Mouse (Mus musculus): ENCODE data around the gene Ago1. TPM values are rescaled to one million over a fixed set of nuclear protein-coding genes. Genes with fewer than 3 reads are reported as not detected.

The Ago1 gene
- polyA plus RNA-seq, 1 experiment from 2014 or later = 22.1 TPM

DNA sequence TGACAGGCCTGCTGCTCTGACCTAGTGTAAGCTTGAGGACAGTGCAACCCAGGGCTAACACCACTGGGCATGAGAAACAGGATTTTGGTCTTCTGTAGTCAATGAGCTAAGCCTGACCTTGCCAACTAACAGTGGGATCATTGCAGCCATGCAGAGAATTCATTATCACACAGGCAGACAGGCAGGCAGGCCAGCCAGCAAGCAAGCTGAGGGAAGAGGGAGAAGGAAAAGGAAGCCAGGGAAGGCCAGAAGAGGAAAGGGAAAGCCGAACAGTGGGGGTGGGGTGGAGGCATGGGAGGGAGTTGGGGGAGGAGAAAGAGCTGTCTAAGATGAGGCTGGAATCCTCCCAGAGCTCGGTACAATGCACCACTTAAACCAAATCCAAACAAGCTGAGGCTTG lies 32.1 kb downstream of the Ago1 start:
- H3K27me3 ChIP-seq (replicated peaks; ENCODE audit: control insufficient read depth, insufficient read depth, low read length) = no peaks in the 10 kb centered on the region
- peaks cover 72% of the 10 kb centered on the region for H3K36me3 ChIP-seq (ENCODE audit: control insufficient read depth, insufficient read depth, low read length)
- WGBS = 59% methylated on average over 2 of the region's 2 CpGs
- DNase-seq (ENCODE audit: low spot score) = no peak
- H3K9ac ChIP-seq (ENCODE audit: low read length) = no peak overlapping the region
- H3K27ac ChIP-seq (ENCODE audit: low read depth, low read length) = no peak overlapping the region
- no peak for ATAC-seq
- H3K4me2 ChIP-seq (ENCODE audit: low read length) = no peak overlapping the region
- H3K9me3 ChIP-seq (replicated peaks; ENCODE audit: control insufficient read depth, low read length) = no peaks in the 10 kb centered on the region
- H3K4me3 ChIP-seq (ENCODE audit: low read depth, low read length) = no peak overlapping the region
- H3K4me1 ChIP-seq (ENCODE audit: control insufficient read depth, insufficient read depth, low read length) = no peaks in the 10 kb centered on the region

DNA sequence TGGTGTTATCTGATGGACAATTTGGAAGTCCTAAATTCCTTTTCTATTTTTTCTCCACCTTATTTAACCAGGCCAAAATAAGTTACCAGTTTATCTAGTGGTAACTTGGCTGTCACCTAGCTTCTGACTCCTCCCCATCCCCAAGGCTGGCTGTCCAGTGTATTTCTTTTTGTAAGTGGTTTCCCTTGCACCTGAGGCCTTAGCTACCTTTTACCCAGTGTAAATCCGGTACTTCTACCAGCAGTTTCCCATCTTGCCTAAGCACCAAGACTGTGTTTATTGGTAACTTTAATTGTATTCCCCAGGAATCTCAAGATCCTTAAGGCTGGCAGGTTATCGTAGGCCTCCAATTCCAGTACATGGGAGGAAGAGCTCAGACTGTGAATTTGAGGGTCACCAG lies 34.3 kb downstream of the Ago1 start:
- H3K9ac ChIP-seq (ENCODE audit: low read length) = no peak overlapping the region
- 89% methylated on average over 2 of the region's 2 CpGs for WGBS
- H3K27me3 ChIP-seq (replicated peaks; ENCODE audit: control insufficient read depth, insufficient read depth, low read length) = no peaks in the 10 kb centered on the region
- no peaks in the 10 kb centered on the region for H3K4me1 ChIP-seq (ENCODE audit: control insufficient read depth, insufficient read depth, low read length)
- no peaks in the 10 kb centered on the region for H3K9me3 ChIP-seq (replicated peaks; ENCODE audit: control insufficient read depth, low read length)
- H3K4me3 ChIP-seq (ENCODE audit: low read depth, low read length) = no peak overlapping the region
- H3K27ac ChIP-seq (ENCODE audit: low read depth, low read length) = no peak overlapping the region
- ATAC-seq (no peak), DNase-seq (ENCODE audit: low spot score) (no peak)
- H3K36me3 ChIP-seq (ENCODE audit: control insufficient read depth, insufficient read depth, low read length) = peaks cover 50% of the 10 kb centered on the region
- no peak overlapping the region for H3K4me2 ChIP-seq (ENCODE audit: low read length)

- no peaks in the 10 kb centered on the region for H3K27me3 ChIP-seq (replicated peaks; ENCODE audit: control insufficient read depth, insufficient read depth, low read length)
- H3K27ac ChIP-seq (ENCODE audit: low read depth, low read length) = no peak overlapping the region
- DNase-seq (ENCODE audit: low spot score) (no peak), ATAC-seq (no peak)
- no peak overlapping the region for H3K9ac ChIP-seq (ENCODE audit: low read length)
- peaks cover 41% of the 10 kb centered on the region for H3K36me3 ChIP-seq (ENCODE audit: control insufficient read depth, insufficient read depth, low read length)
- 90% methylated on average over 4 of the region's 4 CpGs for WGBS
- no peak overlapping the region for H3K4me2 ChIP-seq (ENCODE audit: low read length)
- H3K4me3 ChIP-seq (ENCODE audit: low read depth, low read length) = no peak overlapping the region
- peaks cover 3% of the 10 kb centered on the region; the same call in 1 of the 2 replicates for H3K4me1 ChIP-seq (ENCODE audit: control insufficient read depth, insufficient read depth, low read length)
- no peaks in the 10 kb centered on the region for H3K9me3 ChIP-seq (replicated peaks; ENCODE audit: control insufficient read depth, low read length)
Observed at GRCm38 (mm10) chr4:126433175-126433574, 35.2 kb downstream of the Ago1 start.

GRCm38 (mm10) chr4:126431746-126432145 lies 36.6 kb downstream of the Ago1 start:
- peaks cover 3% of the 10 kb centered on the region; the same call in 1 of the 2 replicates for H3K4me1 ChIP-seq (ENCODE audit: control insufficient read depth, insufficient read depth, low read length)
- H3K9me3 ChIP-seq (replicated peaks; ENCODE audit: control insufficient read depth, low read length) = no peaks in the 10 kb centered on the region
- H3K27ac ChIP-seq (ENCODE audit: low read depth, low read length) = no peak overlapping the region
- peaks cover 27% of the 10 kb centered on the region for H3K36me3 ChIP-seq (ENCODE audit: control insufficient read depth, insufficient read depth, low read length)
- no peak overlapping the region for H3K4me2 ChIP-seq (ENCODE audit: low read length)
- WGBS = 86% methylated on average over 4 of the region's 4 CpGs
- H3K9ac ChIP-seq (ENCODE audit: low read length) = no peak overlapping the region
- no peak overlapping the region for H3K4me3 ChIP-seq (ENCODE audit: low read depth, low read length)
- ATAC-seq (no peak), DNase-seq (ENCODE audit: low spot score) (no peak)
- H3K27me3 ChIP-seq (replicated peaks; ENCODE audit: control insufficient read depth, insufficient read depth, low read length) = no peaks in the 10 kb centered on the region

- DNase-seq (ENCODE audit: low spot score) = peak; percentile 93
- Histone ChIP-seq H3K9ac (ENCODE audit: low read length) (peak within 1 kb of the TSS; percentile 88), H3K9me3 (replicated peaks; ENCODE audit: control insufficient read depth, low read length) (no peaks in the 10 kb centered on the region), H3K27me3 (replicated peaks; ENCODE audit: control insufficient read depth, insufficient read depth, low read length) (no peaks in the 10 kb centered on the region), H3K36me3 (ENCODE audit: control insufficient read depth, insufficient read depth, low read length) (0 out of 2 replicates have a peak, but pooled peaks cover 4% of the 10 kb centered on the region), H3K4me3 (ENCODE audit: low read depth, low read length) (peak within 1 kb of the TSS; percentile 94), H3K27ac (ENCODE audit: low read depth, low read length) (peak within 1 kb of the TSS; percentile 87), H3K4me1 (ENCODE audit: control insufficient read depth, insufficient read depth, low read length) (peaks cover 3% of the 10 kb centered on the region; the same call in 1 of the 2 replicates), H3K4me2 (ENCODE audit: low read length) (peak within 1 kb of the TSS; percentile 73)
- peak; percentile 96 for ATAC-seq
- under 1% methylated on average over 62 of the region's 65 CpGs for WGBS
Observed at GRCm38 (mm10) chr4:126429347-126430079, 38.9 kb downstream of the Ago1 start, which contains the start of gene Ago3. Gene Ago3, minus strand, starts transcription at chr4:126429556.

DNA sequence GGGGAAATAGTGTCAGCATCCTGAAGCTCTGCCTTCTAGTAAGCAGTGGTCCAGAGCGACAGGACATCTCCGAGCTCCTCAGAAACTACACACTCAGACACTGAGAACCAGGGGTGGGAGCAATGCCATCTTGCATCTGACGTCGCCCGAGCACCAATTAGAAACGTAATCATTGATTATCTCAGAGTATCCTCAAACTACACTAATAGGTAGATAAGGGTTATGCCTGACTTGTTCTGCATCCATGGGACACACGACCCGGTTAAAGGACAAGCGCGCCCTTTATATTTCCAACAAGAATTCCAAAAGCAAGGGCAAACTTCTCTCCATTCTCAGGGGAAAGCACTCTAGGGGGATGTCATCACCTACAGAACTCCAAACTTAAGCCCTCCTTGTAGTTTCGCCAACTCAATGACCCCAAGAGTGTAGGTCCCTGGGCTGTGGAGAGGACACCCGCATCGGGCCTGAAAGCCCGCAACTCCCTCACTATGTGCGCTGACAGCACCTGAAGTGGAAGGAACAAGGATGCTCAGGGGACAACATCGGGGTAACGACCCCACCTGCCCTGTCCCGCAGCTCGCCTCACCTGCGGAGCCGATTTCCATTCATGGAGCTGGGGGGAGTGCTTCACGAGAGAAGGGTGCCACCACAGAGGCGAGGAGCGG lies 39.6 kb downstream of the Ago1 start:
- peak overlapping the region; percentile 94 for H3K4me3 ChIP-seq (ENCODE audit: low read depth, low read length)
- H3K9me3 ChIP-seq (replicated peaks; ENCODE audit: control insufficient read depth, low read length) = no peaks in the 10 kb centered on the region
- peak overlapping the region; percentile 88 for H3K9ac ChIP-seq (ENCODE audit: low read length)
- ATAC-seq = peak; percentile 66
- peaks cover 3% of the 10 kb centered on the region; the same call in 1 of the 2 replicates for H3K4me1 ChIP-seq (ENCODE audit: control insufficient read depth, insufficient read depth, low read length)
- peak overlapping the region; percentile 87 for H3K27ac ChIP-seq (ENCODE audit: low read depth, low read length)
- peak; percentile 3 for DNase-seq (ENCODE audit: low spot score)
- peak overlapping the region; percentile 73 for H3K4me2 ChIP-seq (ENCODE audit: low read length)
- 3% methylated on average over 24 of the region's 24 CpGs for WGBS
- no peaks in the 10 kb centered on the region for H3K27me3 ChIP-seq (replicated peaks; ENCODE audit: control insufficient read depth, insufficient read depth, low read length)
- H3K36me3 ChIP-seq (ENCODE audit: control insufficient read depth, insufficient read depth, low read length) = 0 out of 2 replicates have a peak, but pooled peaks cover 4% of the 10 kb centered on the region

- 89% methylated on average over 2 of the region's 2 CpGs for WGBS
- no peaks in the 10 kb centered on the region for H3K27me3 ChIP-seq (replicated peaks; ENCODE audit: control insufficient read depth, insufficient read depth, low read length)
- no peak for ATAC-seq
Observed at GRCm38 (mm10) chr4:126423866-126424265, 44.5 kb downstream of the Ago1 start.

GRCm38 (mm10) chr4:126415707-126416106 lies 52.7 kb downstream of the Ago1 start:
- Histone ChIP-seq H3K27me3 (replicated peaks; ENCODE audit: control insufficient read depth, insufficient read depth, low read length) (no peaks in the 10 kb centered on the region), H3K4me1 (ENCODE audit: control insufficient read depth, insufficient read depth, low read length) (no peaks in the 10 kb centered on the region), H3K9ac (ENCODE audit: low read length) (no peak overlapping the region), H3K4me2 (ENCODE audit: low read length) (no peak overlapping the region), H3K9me3 (replicated peaks; ENCODE audit: control insufficient read depth, low read length) (no peaks in the 10 kb centered on the region), H3K4me3 (ENCODE audit: low read depth, low read length) (no peak overlapping the region), H3K36me3 (ENCODE audit: control insufficient read depth, insufficient read depth, low read length) (no peaks in the 10 kb centered on the region; the same call in 1 of the 2 replicates), H3K27ac (ENCODE audit: low read depth, low read length) (no peak overlapping the region)
- DNase-seq (ENCODE audit: low spot score) (no peak), ATAC-seq (no peak)

More at GRCm38 (mm10) chr4:126423866-126424265, 44.5 kb downstream of the Ago1 start:
- no peaks in the 10 kb centered on the region for H3K9me3 ChIP-seq (replicated peaks; ENCODE audit: control insufficient read depth, low read length)
- no peak overlapping the region for H3K4me2 ChIP-seq (ENCODE audit: low read length)
- H3K4me3 ChIP-seq (ENCODE audit: low read depth, low read length) = no peak overlapping the region
- peaks cover 3% of the 10 kb centered on the region; the same call in 1 of the 2 replicates for H3K4me1 ChIP-seq (ENCODE audit: control insufficient read depth, insufficient read depth, low read length)
- DNase-seq (ENCODE audit: low spot score) = no peak
- H3K36me3 ChIP-seq (ENCODE audit: control insufficient read depth, insufficient read depth, low read length) = no peaks in the 10 kb centered on the region
- no peak overlapping the region for H3K27ac ChIP-seq (ENCODE audit: low read depth, low read length)
- no peak overlapping the region for H3K9ac ChIP-seq (ENCODE audit: low read length)

DNA sequence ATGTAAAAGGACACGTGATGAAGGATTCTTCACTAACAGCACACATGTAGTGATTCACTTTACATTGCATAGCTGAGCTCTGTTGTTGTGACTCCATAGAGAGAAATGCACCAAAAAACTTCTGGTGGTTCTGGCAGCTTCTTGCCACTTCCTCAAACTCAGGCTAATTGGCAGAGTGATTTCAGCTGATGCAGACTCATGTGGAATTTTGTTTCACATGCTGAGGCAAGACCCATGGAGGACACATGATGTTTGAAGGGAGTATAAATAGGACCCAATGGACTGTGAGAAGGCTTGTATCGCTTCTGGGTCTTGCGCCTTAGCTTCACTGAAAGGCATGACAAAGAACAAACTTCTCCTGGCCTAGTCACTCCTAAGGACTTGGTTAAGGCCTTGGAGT lies 55.9 kb downstream of the Ago1 start:
- Histone ChIP-seq H3K4me3 (ENCODE audit: low read depth, low read length) (no peak overlapping the region), H3K27me3 (replicated peaks; ENCODE audit: control insufficient read depth, insufficient read depth, low read length) (no peaks in the 10 kb centered on the region), H3K4me2 (ENCODE audit: low read length) (no peak overlapping the region), H3K27ac (ENCODE audit: low read depth, low read length) (no peak overlapping the region), H3K9me3 (replicated peaks; ENCODE audit: control insufficient read depth, low read length) (no peaks in the 10 kb centered on the region), H3K36me3 (ENCODE audit: control insufficient read depth, insufficient read depth, low read length) (no peaks in the 10 kb centered on the region; the same call in 1 of the 2 replicates), H3K9ac (ENCODE audit: low read length) (no peak overlapping the region), H3K4me1 (ENCODE audit: control insufficient read depth, insufficient read depth, low read length) (no peaks in the 10 kb centered on the region)
- no peak for DNase-seq (ENCODE audit: low spot score)
- 94% methylated on average over 3 of the region's 3 CpGs for WGBS
- no peak for ATAC-seq
